16 mouse cellular contexts compared by ENCODE assay signal in the genomic region with DNA sequence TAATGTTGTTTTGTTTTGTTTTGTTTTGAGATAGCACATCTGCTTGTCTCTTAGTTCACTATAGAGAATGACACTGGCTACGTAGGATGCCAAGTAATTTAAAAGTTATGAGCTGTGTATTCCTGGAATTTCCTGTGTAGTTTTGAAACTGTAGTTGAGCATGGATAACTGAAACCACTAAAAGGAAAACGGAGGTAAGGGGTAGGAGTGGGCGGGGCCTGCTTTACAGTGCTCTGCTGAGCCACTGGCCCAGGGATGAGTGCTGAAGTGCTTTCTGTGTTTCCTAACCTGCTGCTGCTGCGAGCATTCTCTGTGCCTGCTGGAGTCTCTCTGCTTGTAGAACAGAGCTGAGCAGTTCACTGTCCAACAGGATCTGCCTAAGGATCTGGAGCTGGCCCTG. TPM values are rescaled to one million over a fixed set of nuclear protein-coding genes. Genes with fewer than 3 reads are reported as not detected.
DNase-seq lines count a peak whose midpoint lies in the region; ATAC-seq and TF ChIP-seq lines count a peak whose summit lies in the region.
"Had no signal": no experiment of that assay in that cellular context is flagged by ENCODE, and none has a peak within 500 bp of the region (broad histone marks: within the 10 kb centered on the region; RNA-seq: fewer than 3 reads in every experiment).

No protein-coding gene starts in this region.

- H3K9ac ChIP-seq in liver, embryonic 12.5 days, result no peak overlapping the region
- no peak overlapping the region for H3K9ac ChIP-seq in liver, postnatal 0 days (replicated peaks)
- H3K9ac ChIP-seq: heart, embryonic 12.5 days had no signal

- no peak for ATAC-seq in liver, embryonic 12.5 days
- ATAC-seq in liver, postnatal 0 days, result no peak

- peak overlapping the region; percentile 62; the same call in 1 of the 2 replicates for H3K27ac ChIP-seq in liver, embryonic 12.5 days
- H3K27ac ChIP-seq in liver, postnatal 0 days (ENCODE audit: low read depth), result no peak overlapping the region

- no peak for TF ChIP-seq CTCF in liver, postnatal 0 days (IDR thresholded peaks at IDR 0.05; ENCODE audit: low read depth)

- H3K4me2 ChIP-seq in liver, embryonic 12.5 days, result no peak overlapping the region
- H3K4me2 ChIP-seq in liver, postnatal 0 days (ENCODE audit: low read depth, low read length), result no peak overlapping the region
- H3K4me2 ChIP-seq: heart, embryonic 12.5 days; midbrain, embryonic 11.5 days had no signal

- DNase-seq in heart, adult 11 months, result peak; percentile 76
- DNase-seq in heart, adult 18-20 months, result no peak
- DNase-seq in liver, postnatal 0 days, result no peak
- DNase-seq in 3134 (ENCODE audit: extremely low read depth, insufficient read length, low spot score) (peak; percentile 54), ZHBTc4 (ENCODE audit: low read depth, low spot score) (peak; percentile 42)
- no peak for DNase-seq in urinary bladder, postnatal 4 days (ENCODE audit: low spot score in 2 of 2)
- DNase-seq in right cerebral cortex, postnatal 25 days, result no peak
- DNase-seq: adrenal gland, postnatal 36 days; B cell, adult 2 months; cerebellum, postnatal 10 days; gastrocnemius, postnatal 10 days; heart, postnatal 4 days; thymus, postnatal 25 days had no signal

- H3K27me3 ChIP-seq in liver, embryonic 12.5 days (replicated peaks), result no peaks in the 10 kb centered on the region
- no peaks in the 10 kb centered on the region for H3K27me3 ChIP-seq in liver, postnatal 0 days (ENCODE audit: insufficient read depth, low read length)
- H3K27me3 ChIP-seq: heart, embryonic 12.5 days had no signal

- H3K9me3 ChIP-seq in liver, embryonic 12.5 days (replicated peaks), result no peaks in the 10 kb centered on the region
- no peaks in the 10 kb centered on the region for H3K9me3 ChIP-seq in liver, postnatal 0 days (ENCODE audit: low read length)
- H3K9me3 ChIP-seq: heart, embryonic 12.5 days had no signal

- H3K4me1 ChIP-seq in liver, embryonic 12.5 days, result peaks cover 27% of the 10 kb centered on the region
- H3K4me1 ChIP-seq in liver, postnatal 0 days (ENCODE audit: insufficient read depth), result peaks cover 9% of the 10 kb centered on the region; the same call in 1 of the 2 replicates

- no peak overlapping the region for H3K4me3 ChIP-seq in liver, embryonic 12.5 days
- H3K4me3 ChIP-seq in liver, postnatal 0 days (ENCODE audit: low read depth, low read length), result no peak overlapping the region
- H3K4me3 ChIP-seq: heart, embryonic 12.5 days had no signal

- peaks cover 14% of the 10 kb centered on the region; the same call in 1 of the 2 replicates for H3K36me3 ChIP-seq in liver, embryonic 12.5 days
- no peaks in the 10 kb centered on the region; the same call in 1 of the 2 replicates for H3K36me3 ChIP-seq in liver, postnatal 0 days (replicated peaks; ENCODE audit: insufficient read depth, low read length)

- no peak for TF ChIP-seq EP300 in liver, postnatal 0 days (IDR thresholded peaks at IDR 0.05; ENCODE audit: low read depth)

- 66% methylated on average over 4 of the region's 4 CpGs for WGBS in liver, embryonic 12.5 days (ENCODE audit: insufficient replicate concordance)
- 57% methylated on average over 4 of the region's 4 CpGs for WGBS in liver, postnatal 0 days (ENCODE audit: insufficient replicate concordance)

RNA-seq across cellular contexts. Expression of gene Tent4b, which starts 22.3 kb away (rescaled TPM):
- total RNA-seq in heart, adult 18-20 months (2021), result 10 to 100 TPM; 17.6 to 19.3 TPM
- 8.7 TPM in 2 replicates for polyA plus RNA-seq in liver, embryonic 12.5 days (2016; fragmentation: Nextera tagmentation; extraction: Ambion mirVana)
- 4.6 and 4.8 TPM in 2 replicates for polyA plus RNA-seq in liver, postnatal 0 days (2015; fragmentation: Nextera tagmentation; extraction: Ambion mirVana)

RNA-seq across cellular contexts. Expression of gene Adcy7, which starts 50.9 kb away (rescaled TPM):
- total RNA-seq in heart, adult 18-20 months (2021), result 1 to 10 TPM; 4.6 to 6.4 TPM
- 38.0 and 41.6 TPM in 2 replicates for polyA plus RNA-seq in liver, embryonic 12.5 days (2016; fragmentation: Nextera tagmentation; extraction: Ambion mirVana)
- 8.1 and 8.4 TPM in 2 replicates for polyA plus RNA-seq in liver, postnatal 0 days (2015; fragmentation: Nextera tagmentation; extraction: Ambion mirVana)

Comparison
In these comparisons a context has a peak if more than half of its experiments do, and no peak if none do; other contexts are left out.
1. DNase-seq: peak in heart, adult 11 months (single experiment), 3134 (single experiment) and ZHBTc4 (single experiment); none in heart, adult 18-20 months (0 of 2), liver, postnatal 0 days (single experiment), urinary bladder, postnatal 4 days (0 of 2) and right cerebral cortex, postnatal 25 days (single experiment).